In the genomic region with DNA sequence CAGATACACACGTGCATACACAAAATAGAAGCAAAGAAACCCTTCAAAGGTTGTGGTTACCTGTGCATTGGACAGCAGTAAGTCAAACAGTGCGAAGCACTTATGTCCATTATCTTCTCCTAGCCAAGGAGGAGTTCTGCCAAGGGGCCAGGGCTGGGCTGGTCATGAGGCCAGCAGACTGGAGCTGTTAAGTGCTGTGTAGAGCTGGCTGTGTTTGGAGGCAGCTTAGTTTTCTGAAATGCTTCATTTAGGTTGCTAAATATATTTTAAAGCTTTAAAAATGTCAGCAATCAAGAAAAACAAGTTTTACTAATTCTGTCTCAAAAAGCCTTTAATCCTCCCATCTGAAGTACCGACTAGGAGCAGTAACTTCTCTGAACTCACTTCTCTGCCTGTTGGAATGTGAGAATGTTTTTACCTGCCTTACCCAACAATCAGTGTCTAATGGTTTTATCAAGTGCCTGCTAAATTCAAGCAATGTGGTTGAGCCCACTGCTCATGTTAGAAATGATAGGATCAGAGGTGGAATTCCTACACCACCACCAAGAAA, we compare ENCODE assay signal across 27 mouse cellular contexts. TPM values are rescaled to one million over a fixed set of nuclear protein-coding genes. Genes with fewer than 3 reads are reported as not detected.
DNase-seq lines count a peak whose midpoint lies in the region; ATAC-seq and TF ChIP-seq lines count a peak whose summit lies in the region.
"Had no signal": no experiment of that assay in that cellular context is flagged by ENCODE, and none has a peak within 500 bp of the region (broad histone marks: within the 10 kb centered on the region; RNA-seq: fewer than 3 reads in every experiment).

No protein-coding gene starts in this region.

- peaks cover 54% of the 10 kb centered on the region for H3K36me3 ChIP-seq in embryonic facial prominence, embryonic 13.5 days
- peaks cover 10% of the 10 kb centered on the region; the same call in 1 of the 2 replicates for H3K36me3 ChIP-seq in lung, postnatal 0 days (ENCODE audit: insufficient read depth, low read length)
- peaks cover 24% of the 10 kb centered on the region for H3K36me3 ChIP-seq in stomach, embryonic 16.5 days (ENCODE audit: control insufficient read depth, insufficient read depth, low read length)

- H3K4me1 ChIP-seq in embryonic facial prominence, embryonic 13.5 days, result peaks cover 5% of the 10 kb centered on the region; the same call in 1 of the 2 replicates
- H3K4me1 ChIP-seq in lung, postnatal 0 days (ENCODE audit: insufficient read depth, low read depth, low read length), result no peaks in the 10 kb centered on the region
- peaks cover 1% of the 10 kb centered on the region; the same call in 1 of the 2 replicates for H3K4me1 ChIP-seq in stomach, embryonic 16.5 days (ENCODE audit: control insufficient read depth, insufficient read depth, low read length)
- H3K4me1 ChIP-seq: intestine, embryonic 15.5 days had no signal

- peak overlapping the region; percentile 66 for H3K27ac ChIP-seq in embryonic facial prominence, embryonic 13.5 days
- H3K27ac ChIP-seq in lung, postnatal 0 days (ENCODE audit: low read length), result no peak overlapping the region
- H3K27ac ChIP-seq in stomach, embryonic 16.5 days (ENCODE audit: low read length), result peak overlapping the region; percentile 80
- H3K27ac ChIP-seq: forebrain, embryonic 10.5 days; heart, embryonic 13.5 days; hindbrain, embryonic 15.5 days; intestine, embryonic 15.5 days; layer of hippocampus, adult 2 months; limb, embryonic 13.5 days; liver, embryonic 14.5 days; midbrain, embryonic 10.5 days had no signal

- 0 out of 2 replicates have a peak overlapping the region, but pooled peaks have one; percentile 2 for H3K4me2 ChIP-seq in embryonic facial prominence, embryonic 13.5 days
- H3K4me2 ChIP-seq in lung, postnatal 0 days (replicated peaks; ENCODE audit: low read depth, low read length), result no peak overlapping the region
- no peak overlapping the region for H3K4me2 ChIP-seq in stomach, embryonic 16.5 days (ENCODE audit: low read depth, low read length)
- H3K4me2 ChIP-seq: heart, embryonic 13.5 days; hindbrain, embryonic 15.5 days; intestine, embryonic 15.5 days; limb, embryonic 13.5 days had no signal

- no peak for TF ChIP-seq EP300 in lung, postnatal 0 days (IDR thresholded peaks at IDR 0.05)

- DNase-seq in heart, postnatal 4 days, result peak; percentile 15
- DNase-seq in heart, postnatal 36 days, result no peak
- DNase-seq in lung, postnatal 0 days (ENCODE audit: low spot score), result peak; percentile 62
- no peak for DNase-seq in kidney, postnatal 4 days
- no peak for DNase-seq in adrenal gland, adult 8-10 months
- DNase-seq: cerebellum, adult 18-20 months; cerebellum, postnatal 14 days; forebrain, postnatal 0 days; gastrocnemius, postnatal 25 days; kidney, adult 8-10 months; kidney, postnatal 10 days had no signal

- no peaks in the 10 kb centered on the region for H3K9me3 ChIP-seq in embryonic facial prominence, embryonic 13.5 days
- H3K9me3 ChIP-seq in lung, postnatal 0 days (ENCODE audit: low read length), result no peaks in the 10 kb centered on the region
- no peaks in the 10 kb centered on the region for H3K9me3 ChIP-seq in stomach, embryonic 16.5 days (replicated peaks; ENCODE audit: control insufficient read depth, low read length)
- H3K9me3 ChIP-seq: forebrain, embryonic 10.5 days; heart, embryonic 13.5 days; hindbrain, embryonic 15.5 days; intestine, embryonic 15.5 days; limb, embryonic 13.5 days; midbrain, embryonic 10.5 days had no signal

- no peak overlapping the region for H3K4me3 ChIP-seq in embryonic facial prominence, embryonic 13.5 days
- H3K4me3 ChIP-seq in lung, postnatal 0 days (ENCODE audit: low read depth, low read length), result no peak overlapping the region
- H3K4me3 ChIP-seq in stomach, embryonic 16.5 days (replicated peaks; ENCODE audit: low read length), result no peak overlapping the region
- H3K4me3 ChIP-seq: forebrain, embryonic 10.5 days; heart, embryonic 13.5 days; hindbrain, embryonic 15.5 days; intestine, embryonic 15.5 days; layer of hippocampus, adult 2 months; limb, embryonic 13.5 days; midbrain, embryonic 10.5 days; myocyte had no signal

- intact Hi-C loops in heart, postnatal 36 days (cut with DNase I), result no loop called here

- no peak for TF ChIP-seq CTCF in lung, postnatal 0 days (IDR thresholded peaks at IDR 0.05)

- H3K27me3 ChIP-seq in embryonic facial prominence, embryonic 13.5 days, result no peaks in the 10 kb centered on the region
- no peaks in the 10 kb centered on the region for H3K27me3 ChIP-seq in lung, postnatal 0 days (replicated peaks; ENCODE audit: insufficient read depth, low read length)
- no peaks in the 10 kb centered on the region for H3K27me3 ChIP-seq in stomach, embryonic 16.5 days (ENCODE audit: control insufficient read depth, insufficient read depth, low read length)
- H3K27me3 ChIP-seq: hindbrain, embryonic 15.5 days; intestine, embryonic 15.5 days; limb, embryonic 13.5 days had no signal

- no peak for ATAC-seq in embryonic facial prominence, embryonic 13.5 days (ENCODE audit: insufficient number of reproducible peaks, insufficient read depth, low FRiP score, low TSS enrichment, low read depth)
- ATAC-seq in lung, postnatal 0 days, result peak; percentile 75
- 0 out of 2 replicates have a peak, but pooled peaks have one; percentile 11 for ATAC-seq in stomach, embryonic 16.5 days (ENCODE audit: insufficient read depth, low FRiP score)
- ATAC-seq: forebrain, postnatal 0 days; intestine, embryonic 15.5 days; midbrain, embryonic 16.5 days had no signal

- H3K9ac ChIP-seq in embryonic facial prominence, embryonic 13.5 days, result no peak overlapping the region
- H3K9ac ChIP-seq in lung, postnatal 0 days (replicated peaks; ENCODE audit: low read depth), result no peak overlapping the region
- no peak overlapping the region for H3K9ac ChIP-seq in stomach, embryonic 16.5 days (ENCODE audit: low read length)
- H3K9ac ChIP-seq: forebrain, postnatal 0 days; heart, embryonic 13.5 days; hindbrain, embryonic 15.5 days; intestine, embryonic 15.5 days; limb, embryonic 13.5 days; liver, embryonic 14.5 days had no signal

- 84% methylated on average over 3 of the region's 3 CpGs for WGBS in embryonic facial prominence, embryonic 13.5 days
- 57% methylated on average over 3 of the region's 3 CpGs for WGBS in lung, postnatal 0 days
- WGBS in stomach, embryonic 16.5 days, result 73% methylated on average over 3 of the region's 3 CpGs

RNA-seq across cellular contexts. Expression of a gene that starts 40.2 kb away (rescaled TPM):
- total RNA-seq in heart, postnatal 4 days (2021), result 1 to 10 TPM; 8.9 to 9.5 TPM
- total RNA-seq in heart, postnatal 36 days (2021), result 1 to 10 TPM; 6.0 to 7.3 TPM
- 19.7 and 20.8 TPM in 2 replicates for polyA plus RNA-seq in embryonic facial prominence, embryonic 13.5 days (2015; fragmentation: Nextera tagmentation; extraction: Ambion mirVana)
- polyA plus RNA-seq in lung, postnatal 0 days (2015; fragmentation: Nextera tagmentation; extraction: Ambion mirVana), result 10.7 and 11.1 TPM in 2 replicates
- polyA plus RNA-seq in stomach, embryonic 16.5 days (2015; fragmentation: Nextera tagmentation; extraction: Ambion mirVana), result 20.1 and 21.2 TPM in 2 replicates
- 10 to 100 TPM; 21.8 to 24.5 (median 22.9) TPM for total RNA-seq in adrenal gland, adult 8-10 months (2022)

RNA-seq across cellular contexts. Expression of a gene that starts 48.3 kb away (rescaled TPM):
- total RNA-seq in heart, postnatal 4 days (2021), result not detected
- total RNA-seq in heart, postnatal 36 days (2021), result not detected
- 0.51 and 0.58 TPM in 2 replicates for polyA plus RNA-seq in embryonic facial prominence, embryonic 13.5 days (2015; fragmentation: Nextera tagmentation; extraction: Ambion mirVana)
- polyA plus RNA-seq in lung, postnatal 0 days (2015; fragmentation: Nextera tagmentation; extraction: Ambion mirVana), result 0.57 and 0.84 TPM in 2 replicates
- polyA plus RNA-seq in stomach, embryonic 16.5 days (2015; fragmentation: Nextera tagmentation; extraction: Ambion mirVana), result 0.50 and 0.67 TPM in 2 replicates
- under 1 TPM; 0.12 to 0.70 (median 0.30) TPM for total RNA-seq in adrenal gland, adult 8-10 months (2022)
- total RNA-seq: gastrocnemius, postnatal 25 days; heart, adult 18-20 months; heart, postnatal 25 days had no signal

RNA-seq across cellular contexts. Expression of a gene that starts 59.4 kb away (rescaled TPM):
- not detected for total RNA-seq in heart, postnatal 4 days (2021)
- not detected for total RNA-seq in heart, postnatal 36 days (2021)
- polyA plus RNA-seq in embryonic facial prominence, embryonic 13.5 days (2015; fragmentation: Nextera tagmentation; extraction: Ambion mirVana), result 0.19 TPM in 1 of 2 replicates, not detected in the other
- not detected in 2 replicates for polyA plus RNA-seq in lung, postnatal 0 days (2015; fragmentation: Nextera tagmentation; extraction: Ambion mirVana)
- polyA plus RNA-seq in stomach, embryonic 16.5 days (2015; fragmentation: Nextera tagmentation; extraction: Ambion mirVana), result 0.22 TPM in 1 of 2 replicates, not detected in the other
- total RNA-seq in adrenal gland, adult 8-10 months (2022), result under 1 TPM in 1 of 4 experiments, not detected in 3; 0.18 TPM
- total RNA-seq: adrenal gland, adult 18-20 months; gastrocnemius, postnatal 25 days; heart, adult 18-20 months; heart, postnatal 25 days; layer of hippocampus, adult 2 months; layer of hippocampus, postnatal 25 days had no signal
- polyA plus RNA-seq: forebrain, embryonic 10.5 days; liver, embryonic 14.5 days; myocyte had no signal

Comparison
In these comparisons a context has a peak if more than half of its experiments do, and no peak if none do; other contexts are left out.
1. DNase-seq: peak in heart, postnatal 4 days (single experiment) and lung, postnatal 0 days (single experiment); none in heart, postnatal 36 days (0 of 2), kidney, postnatal 4 days (0 of 2) and adrenal gland, adult 8-10 months (single experiment).